Mouse (Mus musculus) left cerebral cortex, adult 9 months (tissue): ENCODE data around the gene Ptpn13.

Experiments
- DNase-seq, 2 experiments: peaks; one replicate each; pipeline ENCODE4 v3.0.0; 2022; ENCODE audit warnings: low spot score in 2 of 2

Ptpn13 gene

GRCm38 (mm10) chr5:103518797-103519468 is 93.9 kb downstream of the Ptpn13 start:
- no peak for DNase-seq

GRCm38 (mm10) chr5:103522371-103522770 is 97.4 kb downstream of the Ptpn13 start:
- DNase-seq, result no peak

- DNase-seq, result no peak
Observed at GRCm38 (mm10) chr5:103526668-103527436, 101.9 kb downstream of the Ptpn13 start.

GRCm38 (mm10) chr5:103527437-103527718 is 102.4 kb downstream of the Ptpn13 start:
- no peak for DNase-seq

- no peak for DNase-seq
Observed at GRCm38 (mm10) chr5:103530214-103530613, 105.2 kb downstream of the Ptpn13 start.

- no peak for DNase-seq
Observed at GRCm38 (mm10) chr5:103532841-103533390, 107.9 kb downstream of the Ptpn13 start.

- DNase-seq, result no peak
Observed at GRCm38 (mm10) chr5:103534454-103534853, 109.5 kb downstream of the Ptpn13 start.

- DNase-seq, result no peak
Observed at GRCm38 (mm10) chr5:103537429-103537828, 112.4 kb downstream of the Ptpn13 start.

GRCm38 (mm10) chr5:103540612-103541011 is 115.6 kb downstream of the Ptpn13 start:
- DNase-seq, result no peak

- no peak for DNase-seq
Observed at GRCm38 (mm10) chr5:103541136-103541535, 116.1 kb downstream of the Ptpn13 start.

- no peak for DNase-seq
Observed at GRCm38 (mm10) chr5:103541542-103541941, 116.5 kb downstream of the Ptpn13 start.

- DNase-seq, result no peak
Observed at GRCm38 (mm10) chr5:103545381-103546000, 120.5 kb downstream of the Ptpn13 start.

- DNase-seq, result no peak
Observed at GRCm38 (mm10) chr5:103554769-103555168, 129.8 kb downstream of the Ptpn13 start.

GRCm38 (mm10) chr5:103560546-103560945 is 135.6 kb downstream of the Ptpn13 start:
- DNase-seq, result no peak

- no peak for DNase-seq
Observed at GRCm38 (mm10) chr5:103568034-103568433, 143.0 kb downstream of the Ptpn13 start.

GRCm38 (mm10) chr5:103569446-103569845 is 144.5 kb downstream of the Ptpn13 start:
- no peak for DNase-seq

- no peak for DNase-seq
Observed at GRCm38 (mm10) chr5:103579680-103580420, 154.9 kb downstream of the Ptpn13 start.

- no peak for DNase-seq
Observed at GRCm38 (mm10) chr5:103587219-103587618, 162.2 kb downstream of the Ptpn13 start.

GRCm38 (mm10) chr5:103591846-103592245 is 166.9 kb downstream of the Ptpn13 start:
- DNase-seq, result no peak

GRCm38 (mm10) chr5:103592706-103593105 is 167.7 kb downstream of the Ptpn13 start:
- peak in 1 of 2 experiments; percentile 20 for DNase-seq

- DNase-seq, result no peak
Observed at GRCm38 (mm10) chr5:103593575-103593974, 168.6 kb downstream of the Ptpn13 start.
